Mouse (Mus musculus): ENCODE results near the gene Vil1. TPM values are rescaled to one million over a fixed set of nuclear protein-coding genes. Genes with fewer than 3 reads are reported as not detected.

The Vil1 gene
- total RNA-seq, 2 experiments from 2014 or later: 0.11 TPM; not detected in 1

DNA sequence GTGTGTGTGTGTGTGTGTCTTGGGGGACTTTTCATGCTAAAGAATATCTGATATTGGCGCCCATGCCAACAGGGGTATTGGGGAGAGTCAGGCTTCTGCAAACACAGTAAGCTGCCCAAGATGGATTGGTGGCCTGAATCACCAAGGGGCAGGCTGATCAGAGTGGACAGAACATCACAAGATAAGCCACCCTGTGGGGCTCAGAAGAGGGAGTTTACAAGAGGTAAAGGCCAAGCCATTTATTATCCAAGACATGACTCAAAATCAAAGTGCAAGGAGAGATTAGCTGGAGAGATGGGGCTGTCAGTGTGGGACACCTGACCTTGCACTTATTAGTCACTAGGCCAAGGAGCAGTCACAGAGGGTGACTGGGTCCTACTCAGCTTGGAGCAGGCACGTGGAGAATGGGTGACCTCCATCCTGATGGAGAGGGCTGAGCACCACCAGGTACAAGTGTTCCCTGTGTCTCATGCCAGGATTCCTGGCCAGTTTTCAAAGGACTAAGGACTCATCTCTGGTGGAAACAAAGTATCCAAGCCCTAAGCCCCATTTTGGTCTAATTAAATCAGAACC lies 2.7 kb downstream of the Vil1 start:
- no peak for DNase-seq (ENCODE audit: low spot score)

DNA sequence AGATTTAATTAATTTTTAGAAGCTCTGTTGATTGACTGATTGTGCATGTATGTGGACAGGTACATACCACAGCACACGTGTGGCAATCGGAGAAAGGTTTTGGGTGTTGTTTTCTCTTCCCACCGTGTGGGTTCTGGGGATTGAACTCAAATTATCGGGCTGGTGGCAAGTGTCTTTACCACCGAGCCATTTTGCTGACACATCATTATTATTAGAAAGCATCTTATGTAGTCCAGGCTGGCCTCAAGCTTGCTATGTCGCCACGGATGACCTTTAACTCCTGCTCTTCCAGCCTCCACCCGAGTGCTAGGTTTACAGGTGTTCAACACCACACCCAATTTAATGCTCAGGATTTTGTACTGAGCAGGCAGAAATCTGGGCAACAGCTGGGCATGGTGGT lies 3.5 kb downstream of the Vil1 start:
- no peak for DNase-seq (ENCODE audit: low spot score)

DNA sequence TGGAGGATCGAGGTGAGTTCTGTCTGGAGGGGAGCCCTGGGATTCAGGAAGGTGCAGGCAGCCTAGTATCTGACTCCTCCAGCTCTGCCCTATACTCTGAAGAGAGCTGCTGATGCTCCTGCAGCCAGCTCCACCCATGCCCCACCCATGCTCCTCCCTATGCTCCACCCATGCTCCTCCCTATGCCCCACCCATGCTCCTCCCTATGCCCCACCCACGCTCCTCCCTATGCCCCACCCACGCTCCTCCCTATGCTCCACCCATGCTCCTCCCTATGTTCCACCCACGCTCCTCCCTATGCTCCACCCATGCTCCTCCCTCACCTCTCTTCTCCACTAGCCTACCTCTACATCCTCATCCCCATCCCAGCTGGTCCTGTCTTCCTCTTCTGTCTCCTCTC lies 6.0 kb downstream of the Vil1 start:
- no peak for DNase-seq (ENCODE audit: low spot score)

DNA sequence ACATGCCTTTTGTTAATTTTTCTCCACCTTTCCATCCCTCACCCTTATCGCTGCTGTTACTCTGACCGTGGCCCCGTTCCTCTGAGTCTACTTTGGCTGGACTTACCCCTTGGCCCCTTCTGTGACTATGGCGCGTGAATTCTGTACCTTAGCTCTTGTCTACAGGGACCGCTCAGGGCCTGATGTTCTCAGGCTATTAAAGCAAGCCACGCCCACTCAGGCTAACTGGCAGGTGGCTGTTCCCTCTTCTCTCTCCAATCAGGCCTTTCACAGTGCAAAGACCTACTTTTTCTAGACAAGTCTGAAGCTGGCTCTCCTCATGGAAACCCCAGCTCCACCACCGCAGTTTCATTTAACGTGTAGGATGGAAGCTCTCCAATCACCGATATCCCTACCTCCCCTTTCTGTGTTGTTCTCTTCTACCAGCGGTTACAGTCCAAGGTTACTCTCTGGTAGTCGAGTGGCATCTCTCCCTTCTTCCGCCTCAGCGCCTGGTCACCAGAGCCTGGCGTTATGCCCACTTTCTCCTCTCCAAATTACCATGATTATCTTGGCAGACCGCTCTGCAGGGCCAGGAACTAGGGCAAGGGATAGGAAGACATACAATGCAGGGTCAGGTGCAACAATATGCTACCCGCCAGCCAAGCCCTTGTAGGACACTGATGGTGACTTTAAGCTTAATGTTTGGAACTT lies 9.7 kb downstream of the Vil1 start:
- DNase-seq (ENCODE audit: low spot score): no peak

DNA sequence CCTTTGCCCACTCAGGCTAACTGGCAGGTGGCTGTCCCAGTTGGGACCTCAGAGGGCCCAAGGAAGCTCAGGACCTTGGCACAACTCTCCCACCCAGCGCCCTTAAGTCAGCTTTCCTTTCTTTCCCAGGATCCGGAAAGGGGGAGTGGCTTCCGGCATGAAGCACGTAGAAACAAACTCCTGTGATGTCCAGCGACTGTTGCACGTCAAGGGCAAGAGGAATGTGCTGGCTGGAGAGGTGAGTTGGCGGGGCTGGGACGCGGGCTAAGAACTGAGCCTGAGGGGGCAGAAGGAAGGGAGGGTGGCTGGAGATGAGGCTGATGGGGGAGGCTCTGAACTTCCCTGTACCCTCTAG lies 10.2 kb downstream of the Vil1 start:
- no peak for DNase-seq (ENCODE audit: low spot score)

DNA sequence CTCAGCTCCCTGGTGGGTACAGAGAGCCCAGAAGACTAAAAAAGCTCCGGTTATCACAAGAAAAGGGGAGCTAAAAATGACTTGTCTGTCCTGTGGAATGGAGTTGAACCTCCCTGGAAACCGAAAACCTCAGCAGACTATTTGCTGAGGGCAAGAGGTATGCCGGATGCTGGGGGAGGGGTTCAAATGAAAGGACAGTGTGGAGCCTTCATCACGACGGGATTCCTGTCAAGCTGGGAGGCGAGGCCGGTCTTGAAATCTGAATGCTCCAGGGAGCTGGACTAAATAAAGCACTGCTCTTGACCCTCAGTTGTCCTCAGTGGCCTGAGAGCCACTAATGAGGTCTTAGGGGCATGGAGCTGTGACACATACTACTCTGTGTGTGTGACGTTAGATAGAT lies 14.0 kb downstream of the Vil1 start:
- no peak for DNase-seq (ENCODE audit: low spot score)

DNA sequence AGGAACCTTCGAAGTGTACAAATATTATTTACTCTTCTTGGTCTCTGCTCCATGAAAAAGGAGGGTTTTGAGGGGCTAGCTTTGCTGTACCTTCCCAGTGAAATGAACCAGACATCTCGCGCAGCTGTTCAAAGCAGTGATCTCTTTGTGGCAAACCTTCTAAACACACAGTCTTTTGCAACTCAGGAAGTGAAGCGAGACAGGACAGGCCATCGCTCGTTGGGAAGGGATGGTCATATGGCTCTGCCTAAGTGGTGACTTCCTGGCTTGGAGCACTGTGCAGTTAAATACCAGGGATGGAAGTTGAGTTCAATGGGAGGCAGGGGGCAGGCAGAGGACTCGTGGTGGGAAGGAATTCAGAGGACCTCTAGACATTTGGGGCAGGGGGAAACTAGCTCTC lies 16.7 kb downstream of the Vil1 start:
- no peak for DNase-seq (ENCODE audit: low spot score)

DNA sequence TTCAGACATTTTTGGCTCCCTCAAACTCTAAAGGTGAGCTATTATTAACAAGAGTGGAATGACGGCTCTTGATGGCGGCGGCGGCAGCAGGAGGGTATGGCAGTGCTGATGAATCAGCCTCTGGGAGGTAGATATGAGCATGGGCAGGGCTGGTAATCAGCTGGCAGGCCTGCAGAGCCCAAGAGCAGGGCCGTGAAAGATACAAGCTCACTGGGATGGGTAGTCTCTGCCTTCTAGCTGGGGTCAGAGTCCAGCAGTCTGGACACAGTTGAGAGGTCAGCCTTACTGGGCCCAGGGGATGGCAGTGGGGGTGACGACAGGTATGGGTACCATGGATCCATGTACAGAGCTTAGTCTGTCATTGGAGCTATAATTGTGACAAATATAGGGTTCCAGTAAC lies 24.0 kb downstream of the Vil1 start:
- no peak for DNase-seq (ENCODE audit: low spot score)

DNA sequence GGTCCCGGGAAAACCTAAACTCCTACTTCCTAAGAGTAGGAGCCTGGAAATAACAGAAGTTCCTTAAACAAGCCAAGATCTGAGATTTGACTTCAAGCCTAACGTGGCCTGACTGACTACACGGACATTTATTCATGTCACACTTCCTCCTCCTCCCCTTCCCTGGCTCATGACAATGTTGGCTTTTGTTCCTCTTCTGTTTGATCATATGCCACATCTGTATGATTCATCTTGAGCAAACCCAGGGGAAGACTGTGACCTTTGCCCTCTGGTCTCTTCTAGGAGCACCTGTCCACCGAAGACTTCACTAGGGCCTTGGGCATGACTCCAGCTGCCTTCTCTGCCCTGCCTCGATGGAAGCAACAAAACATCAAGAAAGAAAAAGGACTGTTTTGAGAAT lies 25.4 kb downstream of the Vil1 start:
- DNase-seq (ENCODE audit: low spot score): no peak

DNA sequence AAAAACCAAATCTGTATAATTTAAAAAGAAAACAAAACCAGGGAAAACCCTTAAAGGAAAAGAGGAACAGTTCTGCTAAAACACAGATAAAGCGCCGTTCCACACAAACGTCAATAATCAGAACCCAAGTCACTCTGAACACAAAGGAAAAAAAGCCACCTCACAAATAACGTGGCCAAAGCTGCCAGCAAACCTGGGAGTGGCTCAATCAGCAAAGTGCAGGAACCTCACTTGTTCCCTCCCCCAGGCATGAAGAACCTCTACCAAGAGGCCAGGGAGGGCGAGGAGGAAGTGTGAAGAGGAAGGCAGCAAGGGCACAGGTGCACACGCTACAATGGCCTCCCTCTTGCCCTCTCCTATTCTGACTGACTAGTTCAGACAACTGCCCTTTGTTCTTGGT lies 26.4 kb downstream of the Vil1 start:
- no peak for DNase-seq (ENCODE audit: low spot score)

DNA sequence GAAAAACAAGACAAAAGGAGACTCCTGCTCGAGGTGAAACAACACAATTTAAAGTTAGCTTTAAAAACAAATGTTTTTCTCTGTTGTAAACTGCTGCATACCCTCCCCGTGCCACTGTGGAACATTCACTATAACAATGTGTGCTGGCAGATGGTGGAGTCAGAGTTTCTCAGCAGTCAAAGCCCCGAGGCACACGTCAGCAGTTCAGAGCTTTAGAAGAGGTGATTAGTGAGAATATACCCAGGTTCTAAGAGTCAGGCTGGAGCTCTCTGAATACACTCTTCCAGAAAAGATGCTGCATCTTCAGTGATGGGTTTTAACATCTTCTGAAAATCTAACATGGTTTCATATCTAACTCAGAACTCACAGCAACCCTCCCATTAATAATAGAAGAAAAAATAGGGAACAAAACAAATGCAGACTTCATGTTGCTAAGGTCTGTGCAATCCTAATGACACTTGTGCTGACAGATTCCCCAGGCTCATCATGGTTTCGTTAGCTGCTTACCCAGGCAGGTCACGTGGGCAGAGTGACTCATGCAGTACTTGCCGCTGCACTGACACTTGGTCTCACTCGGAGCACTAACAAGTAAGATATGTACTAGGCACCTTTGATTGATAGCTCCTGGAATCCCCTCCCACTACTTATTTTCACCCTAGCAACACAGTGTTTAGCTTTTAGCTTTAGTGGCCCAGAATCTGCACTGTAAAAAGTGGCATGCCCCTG lies 28.7 kb downstream of the Vil1 start:
- DNase-seq (ENCODE audit: low spot score): peak; percentile 22

DNA sequence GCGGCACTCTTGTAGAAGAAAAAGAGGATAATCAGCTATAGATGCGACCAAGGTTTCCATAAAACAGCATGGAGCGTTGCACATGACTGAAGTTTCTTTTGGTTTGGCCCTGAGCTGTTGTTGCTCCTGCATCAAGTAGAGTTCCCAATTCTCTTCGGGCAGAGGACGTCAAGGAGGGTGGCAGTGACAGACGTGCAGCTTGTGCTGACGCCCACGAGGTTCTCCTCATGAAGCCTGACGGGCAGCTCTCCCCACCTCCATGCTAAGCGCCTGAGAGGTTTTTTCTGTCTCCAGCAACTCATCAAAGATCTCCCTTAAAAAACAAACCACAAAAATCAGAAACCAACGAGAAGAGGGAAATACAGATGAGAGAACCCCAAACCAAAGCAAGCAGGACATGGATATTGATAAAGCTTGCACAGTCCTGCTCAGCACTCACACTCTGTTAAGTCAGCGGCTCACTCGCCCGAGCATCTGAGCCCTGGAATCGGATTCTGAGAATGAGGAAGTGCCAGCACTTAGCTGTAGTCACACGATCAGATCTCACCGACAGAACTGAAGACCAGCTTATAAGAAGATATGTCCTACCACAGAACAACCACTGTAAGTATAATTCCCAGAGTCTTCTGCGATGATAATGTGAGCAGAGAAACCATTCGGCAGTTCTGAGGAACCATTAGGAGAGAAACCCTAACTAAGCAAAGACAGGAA lies 30.1 kb downstream of the Vil1 start:
- DNase-seq (ENCODE audit: low spot score): no peak

DNA sequence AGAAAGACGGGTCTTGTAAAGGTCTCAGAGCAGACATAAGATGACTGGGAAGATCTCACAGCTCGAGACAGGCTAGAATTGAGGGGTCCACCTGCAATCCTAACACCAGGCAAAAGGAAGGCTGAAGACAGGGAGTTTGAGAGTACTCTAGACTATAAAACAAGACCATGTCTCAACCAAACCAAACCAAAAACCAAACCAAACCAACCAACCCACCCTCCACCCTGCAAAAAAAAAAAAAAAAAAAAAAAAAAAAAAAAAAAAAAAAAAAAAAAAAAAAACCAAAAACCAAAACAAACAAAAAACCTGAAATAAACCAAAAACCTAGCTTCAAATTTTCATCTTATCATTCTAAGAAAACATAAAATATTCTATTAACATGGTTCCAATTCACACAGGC lies 35.4 kb downstream of the Vil1 start:
- no peak for DNase-seq (ENCODE audit: low spot score)

DNA sequence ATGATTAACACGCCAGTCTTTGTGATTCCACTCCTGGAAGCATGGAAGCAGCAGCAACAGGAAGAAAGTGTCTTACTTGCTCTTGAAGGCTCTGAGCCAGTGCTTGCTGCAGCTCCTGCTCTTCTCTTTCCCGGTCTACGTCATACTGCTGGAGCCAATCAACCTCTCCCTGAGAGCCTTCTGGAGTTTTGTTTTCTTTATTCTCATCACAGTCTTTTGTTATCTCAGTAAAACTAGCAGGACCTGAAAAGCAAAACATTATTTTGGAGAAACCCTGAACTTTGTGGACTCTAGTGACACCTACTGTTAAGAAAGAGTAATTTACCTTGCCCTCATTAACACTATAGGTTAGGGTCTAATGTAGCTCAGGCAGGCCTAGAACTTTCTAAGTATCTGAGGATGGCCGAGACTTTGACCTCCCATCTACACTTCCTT lies 43.5 kb downstream of the Vil1 start:
- DNase-seq (ENCODE audit: low spot score): peak; percentile 36

DNA sequence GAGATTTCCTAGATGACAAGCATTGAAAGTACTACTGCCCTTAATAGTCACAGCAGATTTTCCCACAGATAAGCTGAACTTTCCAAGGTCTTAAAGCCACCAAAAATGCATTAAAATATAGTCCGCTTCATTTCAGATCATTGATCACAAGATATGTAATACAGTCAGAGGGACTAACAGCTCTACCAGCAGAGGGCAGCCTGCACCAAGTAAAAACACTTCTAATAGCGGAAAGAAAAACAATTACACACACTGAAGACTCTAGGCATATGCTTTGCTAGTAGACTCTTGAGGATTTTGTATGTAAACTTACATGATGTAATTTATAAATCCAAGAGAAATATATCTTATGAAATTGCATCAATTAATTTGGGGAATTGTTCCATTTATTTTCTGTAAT lies 51.1 kb downstream of the Vil1 start:
- DNase-seq (ENCODE audit: low spot score): peak; percentile 50

Small RNA genes lying within 50 kb of the gene (microRNA-seq; reads per million reads assigned to microRNA genes)
- gene Mir26b: 42,881 reads per million, percentile 98 among the genes with 10 or more reads in this experiment

Other genes with a start within 250 kb of the Vil1 start
- gene Cxcr1, start 214.7 kb upstream of the Vil1 start, total RNA-seq (2021): not detected
- gene Arpc2, start 173.3 kb upstream of the Vil1 start, total RNA-seq (2021): 10 to 100 TPM; 71.0 to 82.9 TPM
- gene Gpbar1, start 130.8 kb upstream of the Vil1 start, total RNA-seq (2021): not detected
- 10 to 100 TPM; 74.4 to 77.1 TPM for gene Aamp, start 124.6 kb upstream of the Vil1 start, total RNA-seq (2021)
- gene Pnkd, start 124.4 kb upstream of the Vil1 start, total RNA-seq (2021): 10 to 100 TPM; 54.0 to 63.3 TPM
- gene Tmbim1, start 103.8 kb upstream of the Vil1 start, total RNA-seq (2021): 10 to 100 TPM; 29.0 to 42.2 TPM
- under 1 TPM in 1 of 2 experiments, not detected in 1; 0.11 TPM for gene Catip, start 47.3 kb upstream of the Vil1 start, total RNA-seq (2021)
- gene Slc11a1, start 34.2 kb upstream of the Vil1 start, total RNA-seq (2021): 1 to 10 TPM; 3.6 to 8.1 TPM
- 100 to 1,000 TPM; 107 TPM for gene Ctdsp1, start 17.9 kb upstream of the Vil1 start, total RNA-seq (2021)
- gene Cnot9, start 96.7 kb downstream of the Vil1 start, total RNA-seq (2021): 10 to 100 TPM; 12.1 to 13.1 TPM
- 10 to 100 TPM; 58.2 to 66.9 TPM for gene Plcd4, start 133.5 kb downstream of the Vil1 start, total RNA-seq (2021)
- 1 to 10 TPM; 7.2 to 7.8 TPM for gene Usp37, start 134.9 kb downstream of the Vil1 start, total RNA-seq (2021)
- gene Zfp142, start 178.9 kb downstream of the Vil1 start, total RNA-seq (2021): 1 to 10 TPM; 8.7 to 9.7 TPM
- gene Bcs1l, start 178.9 kb downstream of the Vil1 start, total RNA-seq (2021): 10 to 100 TPM; 20.6 to 21.6 TPM
- gene Rnf25, start 192.0 kb downstream of the Vil1 start, total RNA-seq (2021): 10 to 100 TPM; 16.2 to 16.5 TPM
- gene Stk36, start 192.1 kb downstream of the Vil1 start, total RNA-seq (2021): under 1 TPM; 0.27 to 0.28 TPM